Mouse (Mus musculus) bone marrow, adult 2 months (tissue): ENCODE data around the gene Fam178b. TPM values are rescaled to one million over a fixed set of nuclear protein-coding genes. Genes with fewer than 3 reads are reported as not detected.

ENCODE experiments used
- H3K27ac ChIP-seq: fragments of 200-500 bp; 2 replicates; pipeline ENCODE4 v1.5.1; 2012; ENCODE audit warnings: low read depth, mild to moderate bottlenecking, control low read depth, inconsistent platforms, low read length; ENCODE audit not compliant: control insufficient read depth, poor library complexity, insufficient read depth
- H3K4me1 ChIP-seq: fragments of 200-500 bp; 2 replicates; pipeline ENCODE4 v1.6.1; 2011; ENCODE audit warnings: low read length; ENCODE audit not compliant: control insufficient read depth, insufficient read depth
- H3K4me3 ChIP-seq: fragments of 200-500 bp; replicated peaks from 2 replicates; pipeline ENCODE3; 2011; ENCODE audit warnings: mild to moderate bottlenecking, low read depth, low read length, control low read depth; ENCODE audit not compliant: control insufficient read depth
- CTCF ChIP-seq: fragments of 200-500 bp; IDR thresholded peaks from 2 replicates; pipeline ENCODE4 v1.5.1; 2011; ENCODE audit warnings: low read length, control low read depth; ENCODE audit not compliant: control insufficient read depth, insufficient read depth
- POLR2A ChIP-seq: fragments of 200-500 bp; IDR thresholded peaks from 2 replicates; pipeline ENCODE4 v1.6.1; 2011; ENCODE audit warnings: low read depth, mild to moderate bottlenecking, control low read depth, low read length, borderline replicate concordance; ENCODE audit not compliant: control insufficient read depth
- WGBS: fragments of 180-500 bp; shearing (Covaris S2); methylation state at CpG from one replicate; pipeline ENCODE4 v1.1.7; 2018; 5-methylcytosine and 5-hydroxymethylcytosine counted together
- polyA plus RNA-seq: library from polyadenylated mRNA; stranded (reverse); fragments of >200 nt; gene quantifications from 2 replicates; pipeline ENCODE4 v1.2.4, GENCODE M21; 2011; ENCODE audit warnings: low replicate concordance; ENCODE audit not compliant: missing spikeins, insufficient read depth, insufficient read length

The Fam178b gene
- polyA plus RNA-seq, 1 experiment, result not detected

GRCm38 (mm10) chr1:36547981-36548598 is 134.9 kb downstream of the Fam178b start:
- 78% methylated on average over 9 of the region's 9 CpGs for WGBS
- H3K4me3 ChIP-seq, result no peak overlapping the region
- H3K4me1 ChIP-seq, result no peaks in the 10 kb centered on the region; the same call in 1 of the 2 replicates
- H3K27ac ChIP-seq, result no peak overlapping the region
- TF ChIP-seq POLR2A (no peak), CTCF (no peak)

DNA sequence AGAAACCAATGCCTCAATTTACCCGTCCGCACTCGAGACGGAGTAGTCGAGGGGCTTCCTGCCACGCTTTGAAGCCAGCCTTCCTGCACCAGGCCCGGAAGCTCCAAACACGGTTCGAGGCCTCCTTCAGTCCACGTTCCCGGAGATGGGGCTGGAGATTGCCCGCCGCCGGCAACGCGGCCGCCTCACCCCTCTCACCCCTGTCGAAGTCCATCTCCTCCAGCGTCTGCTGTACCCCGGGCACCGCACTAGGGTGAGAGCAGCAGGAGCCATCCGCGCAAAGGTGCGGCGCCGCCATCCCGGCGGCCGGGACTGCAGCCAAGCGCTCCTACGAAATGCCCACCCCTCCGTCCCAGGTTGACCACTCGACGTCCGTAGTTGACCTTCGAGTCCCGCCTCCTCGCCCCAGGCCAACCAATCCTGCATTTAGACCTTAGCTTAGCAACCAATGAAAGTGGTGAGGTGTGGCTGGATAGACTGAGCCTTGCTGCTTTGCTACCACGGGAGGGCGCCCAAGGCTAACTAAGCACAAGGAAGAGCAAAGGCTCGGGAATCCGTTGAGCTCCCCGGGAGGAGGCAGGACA is 136.0 kb downstream of the Fam178b start, which contains the start of gene Ankrd39:
Gene Ankrd39, minus strand, starts transcription at position 558 of the 584 bp plus-strand sequence.
- under 1% methylated on average over 43 of the region's 43 CpGs for WGBS
- peak within 1 kb of the TSS; percentile 88 for H3K4me3 ChIP-seq
- peak within 1 kb of the TSS; percentile 12; the same call in 1 of the 2 replicates for H3K27ac ChIP-seq
- H3K4me1 ChIP-seq, result no peaks in the 10 kb centered on the region; the same call in 1 of the 2 replicates
- TF ChIP-seq POLR2A, result peak; percentile 77; the same call in 1 of the 2 replicates
- peak; percentile 99 for TF ChIP-seq CTCF

GRCm38 (mm10) chr1:36545845-36546600 is 137.0 kb downstream of the Fam178b start:
- H3K4me3 ChIP-seq, result peak overlapping the region; percentile 34
- no peak overlapping the region for H3K27ac ChIP-seq
- TF ChIP-seq POLR2A, result no peak
- no peak for TF ChIP-seq CTCF
- no peaks in the 10 kb centered on the region; the same call in 1 of the 2 replicates for H3K4me1 ChIP-seq
- 54% methylated on average over 19 of the region's 19 CpGs for WGBS

- TF ChIP-seq POLR2A, result no peak
- TF ChIP-seq CTCF, result no peak
- H3K4me1 ChIP-seq, result no peaks in the 10 kb centered on the region; the same call in 1 of the 2 replicates
- no peak overlapping the region for H3K27ac ChIP-seq
- 35% methylated on average over 2 of the region's 2 CpGs for WGBS
- no peak overlapping the region for H3K4me3 ChIP-seq
Measured at GRCm38 (mm10) chr1:36545382-36545781, 137.6 kb downstream of the Fam178b start.

DNA sequence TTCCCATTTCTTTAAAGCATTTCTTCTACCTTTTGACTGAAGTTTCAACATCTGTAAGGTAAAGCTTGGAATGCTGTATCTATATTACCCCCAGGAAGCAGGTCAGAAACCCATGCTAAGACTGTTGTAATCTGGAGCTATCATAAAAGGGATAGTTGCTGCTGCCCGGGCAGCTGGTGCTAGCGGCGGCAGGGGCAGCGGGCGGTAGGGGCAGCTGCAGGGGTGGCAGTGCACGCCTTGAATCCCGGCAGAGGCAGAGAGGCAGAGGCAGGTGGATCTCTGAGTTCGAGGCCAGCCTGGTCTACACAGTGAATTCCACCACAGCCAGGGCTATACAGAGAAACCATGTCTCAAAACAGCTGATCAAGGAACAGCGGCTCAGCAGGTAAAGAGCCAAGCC is 140.1 kb downstream of the Fam178b start:
- Histone ChIP-seq H3K4me3 (no peak overlapping the region), H3K27ac (no peak overlapping the region), H3K4me1 (no peaks in the 10 kb centered on the region; the same call in 1 of the 2 replicates)
- TF ChIP-seq CTCF (no peak), POLR2A (no peak)
- 89% methylated on average over 9 of the region's 9 CpGs for WGBS

DNA sequence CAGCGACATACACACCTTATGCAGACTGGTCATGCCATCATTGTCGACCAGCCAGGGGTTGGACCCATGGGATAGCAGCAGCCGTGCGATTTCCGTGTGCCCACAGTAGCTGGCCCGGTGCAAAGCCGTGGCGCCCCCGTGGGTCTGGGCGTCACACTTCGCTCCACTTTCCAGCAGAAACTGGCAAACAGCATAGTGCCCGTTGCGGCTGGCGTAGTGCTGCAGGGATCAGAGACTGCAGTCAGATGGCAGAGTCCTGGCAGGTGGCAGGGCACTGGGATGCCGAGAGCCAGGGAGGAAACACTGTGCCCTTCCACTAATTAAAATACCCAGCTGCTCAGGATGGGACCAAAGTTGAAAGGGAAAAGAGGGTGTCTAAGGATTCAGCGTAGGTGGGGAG is 141.1 kb downstream of the Fam178b start:
- Histone ChIP-seq H3K27ac (no peak overlapping the region), H3K4me1 (no peaks in the 10 kb centered on the region; the same call in 1 of the 2 replicates), H3K4me3 (no peak overlapping the region)
- 93% methylated on average over 16 of the region's 16 CpGs for WGBS
- TF ChIP-seq CTCF, result no peak
- no peak for TF ChIP-seq POLR2A

GRCm38 (mm10) chr1:36540807-36541206 is 142.2 kb downstream of the Fam178b start:
- TF ChIP-seq POLR2A (no peak), CTCF (no peak)
- Histone ChIP-seq H3K4me3 (no peak overlapping the region), H3K27ac (no peak overlapping the region), H3K4me1 (no peaks in the 10 kb centered on the region)
- WGBS, result 91% methylated on average over 12 of the region's 12 CpGs

- WGBS, result 87% methylated on average over 11 of the region's 11 CpGs
- Histone ChIP-seq H3K4me3 (no peak overlapping the region), H3K4me1 (no peaks in the 10 kb centered on the region), H3K27ac (no peak overlapping the region)
- TF ChIP-seq CTCF (no peak), POLR2A (no peak)
Measured at GRCm38 (mm10) chr1:36540132-36540531, 142.9 kb downstream of the Fam178b start.
